Mouse (Mus musculus): ENCODE results near the gene Tmem52b. TPM values are rescaled to one million over a fixed set of nuclear protein-coding genes. Genes with fewer than 3 reads are reported as not detected.
A peak's percentile ranks its signal among the peaks of the same experiment; 100 is the strongest.

The Tmem52b gene
- polyA plus RNA-seq, 1 experiment from 2014 or later: not detected

DNA sequence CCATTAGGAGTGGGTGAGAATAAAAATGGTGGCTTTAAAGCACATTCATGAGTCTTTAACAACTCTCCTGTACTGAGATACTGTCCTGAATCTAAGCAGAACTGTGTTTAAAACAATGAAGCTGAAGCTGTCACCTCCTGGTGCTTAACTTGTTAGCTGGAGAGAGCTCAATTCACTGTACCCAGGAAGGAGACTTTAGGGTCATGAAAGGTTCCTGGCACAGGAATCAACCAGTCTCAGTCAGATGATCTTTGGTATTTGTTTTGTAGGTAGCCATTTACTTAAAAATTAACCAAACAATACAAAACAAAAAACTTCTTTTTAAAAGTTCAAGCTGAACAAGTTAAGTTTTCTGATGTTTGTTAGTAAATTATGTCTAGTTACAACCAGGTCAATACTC, 17.9 kb downstream of the Tmem52b start:
- no peak for DNase-seq (ENCODE audit: low spot score)

DNA sequence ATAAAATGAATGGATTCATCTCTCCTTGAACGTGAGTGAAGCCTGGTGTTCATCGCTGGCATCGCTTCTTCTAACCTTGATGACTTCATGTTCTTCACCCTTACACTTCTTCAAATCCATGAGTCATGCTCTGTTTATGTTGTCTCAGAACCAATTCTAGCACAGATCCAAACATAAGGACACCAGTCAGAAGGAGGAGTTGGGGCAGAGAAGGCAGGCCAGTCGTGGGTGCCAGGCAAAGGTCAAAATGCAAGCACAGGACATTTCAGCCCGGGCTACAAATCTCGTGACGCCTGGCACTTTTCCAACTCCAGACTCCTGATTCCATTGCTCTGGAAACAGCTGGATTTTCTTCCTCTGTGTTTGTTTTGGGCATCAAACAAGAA, 20.2 kb downstream of the Tmem52b start:
- DNase-seq (ENCODE audit: low spot score): no peak

DNA sequence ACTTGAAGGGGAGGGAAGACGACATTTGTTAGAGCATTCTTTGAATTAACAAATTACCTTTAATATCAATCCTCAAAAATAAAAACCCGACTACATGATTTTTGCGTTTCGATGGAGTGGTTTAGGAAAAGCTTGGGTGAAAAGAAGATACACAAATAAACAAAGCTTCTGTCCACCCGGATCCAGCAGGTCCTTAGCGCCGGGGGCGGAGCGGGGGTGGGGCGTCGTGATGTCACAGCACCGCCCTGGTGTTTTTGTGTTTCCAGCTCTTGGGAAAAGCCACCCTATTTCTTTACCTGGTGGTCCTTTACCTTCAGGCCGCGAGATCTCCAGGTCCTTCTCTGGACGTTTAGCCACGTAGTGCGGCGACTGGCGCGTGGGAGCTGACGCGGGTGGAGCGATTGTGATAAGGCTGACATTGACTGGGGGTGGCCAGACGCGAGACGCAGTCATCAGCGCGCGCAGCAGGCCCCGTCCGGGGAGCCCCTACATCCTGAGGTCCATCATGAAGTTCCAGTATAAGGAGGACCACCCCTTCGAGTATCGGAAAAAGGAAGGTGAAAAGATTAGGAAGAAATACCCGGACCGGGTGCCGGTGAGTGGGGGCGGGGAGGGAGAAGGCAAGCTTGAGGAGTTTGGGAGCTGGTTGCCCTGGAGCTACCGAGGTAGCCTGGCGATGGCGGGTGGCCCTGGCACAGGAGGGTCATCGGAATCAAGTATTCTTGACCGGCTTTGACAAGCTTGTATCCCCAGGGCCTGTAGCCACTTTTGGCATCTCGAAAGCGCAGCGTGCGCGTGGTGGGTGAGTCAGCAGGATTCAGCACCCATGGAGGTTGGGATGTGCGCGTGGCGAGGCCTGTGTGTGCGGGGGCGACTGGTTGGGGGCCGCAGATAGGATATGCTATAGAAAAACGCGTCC, 20.8 kb downstream of the Tmem52b start, which contains the start of gene Gabarapl1:
Gene Gabarapl1 (plus strand): TSS at position 219 of the 919 bp plus-strand sequence.
- peak; percentile 49 for DNase-seq (ENCODE audit: low spot score)

DNA sequence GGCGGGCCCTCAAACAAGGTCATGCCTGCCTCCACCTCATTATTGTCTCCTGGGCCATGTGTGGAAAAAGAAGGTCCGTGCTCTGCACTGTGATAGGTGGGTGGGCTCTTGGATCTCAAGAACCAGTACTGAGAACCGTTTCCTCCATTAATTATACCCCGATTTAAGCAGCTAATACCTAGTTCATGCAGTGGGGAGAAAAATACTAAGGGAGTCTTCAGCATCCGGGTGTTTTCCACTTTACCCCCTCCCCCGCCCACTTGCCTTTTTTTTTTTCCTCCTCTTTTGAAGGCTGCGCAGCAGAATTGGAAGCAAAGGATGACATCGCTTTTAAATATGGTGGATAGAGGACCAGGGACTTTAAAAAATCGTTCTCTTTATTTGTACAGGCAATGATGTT, 21.7 kb downstream of the Tmem52b start:
- peak; percentile 32 for DNase-seq (ENCODE audit: low spot score)

DNA sequence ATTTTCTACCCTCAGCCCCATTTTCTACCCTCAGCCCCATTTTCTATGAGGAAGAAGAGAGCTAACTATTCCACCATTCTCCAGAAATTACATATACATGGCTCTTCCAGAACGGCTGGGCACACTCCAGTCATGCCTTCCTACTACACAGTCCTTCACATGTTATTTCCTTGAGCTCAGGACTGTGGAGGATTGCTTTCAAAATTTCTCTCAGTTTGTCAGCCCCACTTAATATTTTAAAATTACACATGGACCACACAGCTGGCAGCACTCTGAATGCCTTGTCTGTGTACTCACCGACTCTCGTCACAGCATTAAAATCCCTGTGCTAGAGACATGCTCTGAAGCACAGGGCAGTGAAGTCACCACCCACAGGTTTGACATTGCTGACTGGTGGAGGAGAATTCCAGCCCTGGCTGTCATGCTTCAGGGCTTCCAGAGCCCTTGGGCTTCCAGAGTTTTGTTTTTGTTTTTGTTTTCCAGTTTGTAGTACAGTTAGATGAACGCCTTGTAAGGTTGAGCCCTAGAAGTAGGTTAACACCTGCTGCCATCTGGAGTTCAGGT, 22.4 kb downstream of the Tmem52b start:
- no peak for DNase-seq (ENCODE audit: low spot score)

DNA sequence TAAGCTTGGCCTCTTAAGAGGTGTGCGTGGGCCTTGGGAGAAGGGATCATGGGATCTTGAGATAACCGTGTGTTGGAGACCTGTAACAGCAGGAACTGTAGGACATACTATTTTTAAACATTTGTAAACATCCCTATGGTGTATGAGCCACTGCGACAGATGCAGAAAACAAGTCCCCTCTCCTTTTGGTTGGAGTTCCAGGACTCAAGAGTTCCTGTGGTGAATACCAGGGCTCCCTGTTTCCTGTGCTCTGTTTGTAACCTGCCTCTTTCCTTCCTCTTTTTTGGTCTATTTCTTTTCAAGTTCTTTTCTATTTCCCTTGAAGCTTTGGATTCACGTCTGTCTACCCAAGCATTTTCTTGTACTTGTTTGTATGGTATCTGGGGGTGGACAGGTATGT, 23.4 kb downstream of the Tmem52b start:
- DNase-seq (ENCODE audit: low spot score): no peak

DNA sequence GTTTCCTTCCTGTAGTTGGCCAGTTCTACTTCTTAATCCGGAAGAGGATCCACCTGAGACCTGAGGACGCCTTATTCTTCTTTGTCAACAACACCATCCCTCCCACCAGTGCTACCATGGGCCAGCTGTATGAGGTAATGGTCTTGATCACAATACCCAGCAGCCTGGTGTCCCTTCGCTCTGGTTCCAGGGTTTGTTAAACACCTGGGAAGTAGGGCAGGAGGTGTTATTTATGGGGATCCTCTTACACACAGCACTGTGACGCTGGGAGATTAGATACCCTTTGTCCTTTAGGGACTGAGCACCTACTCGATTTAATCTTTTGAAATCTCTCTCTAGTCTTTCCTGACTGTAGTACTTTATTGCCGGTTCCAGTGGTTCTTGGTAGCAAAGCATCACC, 26.2 kb downstream of the Tmem52b start:
- DNase-seq (ENCODE audit: low spot score): no peak

DNA sequence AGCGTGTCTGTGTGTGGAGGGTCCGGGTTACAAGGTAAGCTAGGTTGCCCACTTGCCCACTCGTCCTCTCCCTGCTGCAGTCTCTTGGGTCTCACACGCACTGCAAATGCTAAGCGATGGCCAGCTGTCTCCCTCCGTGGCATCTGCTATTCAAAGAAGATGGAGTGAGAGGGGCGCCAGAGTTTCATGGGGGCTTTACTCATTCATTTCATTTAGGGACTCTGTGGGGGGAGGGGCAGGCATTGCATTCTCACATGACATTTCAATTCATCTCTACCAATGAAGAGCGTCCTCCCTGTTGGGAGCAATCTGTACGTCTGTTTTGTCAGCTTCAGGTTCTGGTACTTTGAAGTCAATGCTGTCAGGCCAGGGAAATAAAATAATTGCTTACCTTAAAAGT, 29.6 kb downstream of the Tmem52b start:
- no peak for DNase-seq (ENCODE audit: low spot score)

DNA sequence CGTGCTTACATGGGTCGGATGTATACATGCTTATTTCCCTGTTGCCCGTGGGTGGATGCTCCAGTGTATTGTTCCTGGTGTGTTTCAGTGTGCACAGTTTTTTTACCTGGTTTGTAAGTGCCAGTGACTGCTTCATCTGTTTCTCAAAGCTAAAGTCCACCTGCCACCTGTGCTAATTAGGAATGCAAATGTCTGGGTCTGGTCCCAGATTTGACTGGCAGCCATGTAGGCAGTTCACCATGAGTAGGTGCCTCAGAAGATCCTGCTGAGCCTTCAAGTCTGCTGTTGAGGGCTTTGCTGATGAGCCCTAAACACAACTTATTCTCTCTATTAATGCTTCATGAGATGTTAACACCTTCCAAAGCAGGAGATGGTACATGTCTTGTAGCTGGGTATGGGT, 30.2 kb downstream of the Tmem52b start:
- DNase-seq (ENCODE audit: low spot score): no peak

DNA sequence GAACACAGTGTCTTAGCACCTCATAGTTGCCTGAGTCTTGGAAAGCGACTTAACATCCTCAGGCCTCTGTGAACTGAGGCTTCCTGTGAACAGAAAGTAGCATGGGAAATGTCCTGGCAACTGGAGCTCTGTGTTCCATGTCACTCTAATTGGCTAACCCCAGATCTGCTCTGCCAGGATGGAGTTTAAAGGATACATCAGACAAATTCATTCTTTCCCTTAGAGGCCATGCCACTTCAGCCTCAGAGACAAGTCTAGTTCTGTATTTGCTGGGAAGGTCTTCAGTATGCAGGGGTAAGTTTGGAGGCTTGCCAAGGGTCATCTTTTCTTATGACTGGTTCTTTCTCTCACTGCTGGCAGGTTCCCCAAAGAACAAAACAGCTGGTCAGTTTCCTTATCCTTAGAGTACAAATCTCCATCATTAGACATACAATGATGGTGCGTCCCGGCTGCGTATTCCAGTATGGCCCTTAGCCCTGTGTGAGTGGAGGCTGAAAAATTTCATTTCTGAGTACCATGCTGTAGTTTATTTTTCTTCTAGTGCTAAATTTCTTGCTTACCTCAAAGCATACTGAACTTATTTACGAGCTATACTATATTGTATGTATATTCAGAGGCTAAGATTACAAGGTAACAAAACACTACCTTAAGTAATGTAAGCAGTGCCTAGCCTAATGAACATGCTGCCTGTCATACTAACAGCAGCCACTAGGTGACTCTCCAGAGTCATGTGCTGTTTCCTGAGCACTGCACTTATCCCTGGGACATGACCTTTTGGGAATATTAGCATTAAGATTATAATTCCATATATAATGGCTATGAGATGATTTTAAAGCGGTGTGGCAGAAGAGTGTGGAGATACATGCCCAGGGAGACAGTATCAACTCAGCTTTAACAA, 31.6 kb downstream of the Tmem52b start:
- DNase-seq (ENCODE audit: low spot score): peak; percentile 50

DNA sequence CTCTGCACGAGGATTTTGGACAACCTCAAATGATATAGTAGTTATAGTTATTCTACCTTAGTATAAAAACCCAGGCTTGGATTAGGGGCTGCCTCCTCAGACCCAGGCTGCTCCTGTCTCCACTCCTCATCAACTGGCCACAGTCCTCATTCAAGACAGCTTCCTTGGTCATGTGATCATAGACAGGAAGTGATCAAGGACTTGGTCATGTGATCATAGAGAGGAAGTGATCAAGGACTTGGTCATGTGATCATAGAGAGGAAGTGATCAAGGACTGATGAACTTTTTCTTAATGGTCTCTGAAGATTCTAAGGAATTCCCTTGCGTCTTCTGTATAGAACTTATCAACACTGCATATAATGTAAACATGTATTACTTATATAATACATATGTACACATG, 34.9 kb downstream of the Tmem52b start:
- DNase-seq (ENCODE audit: low spot score): no peak

DNA sequence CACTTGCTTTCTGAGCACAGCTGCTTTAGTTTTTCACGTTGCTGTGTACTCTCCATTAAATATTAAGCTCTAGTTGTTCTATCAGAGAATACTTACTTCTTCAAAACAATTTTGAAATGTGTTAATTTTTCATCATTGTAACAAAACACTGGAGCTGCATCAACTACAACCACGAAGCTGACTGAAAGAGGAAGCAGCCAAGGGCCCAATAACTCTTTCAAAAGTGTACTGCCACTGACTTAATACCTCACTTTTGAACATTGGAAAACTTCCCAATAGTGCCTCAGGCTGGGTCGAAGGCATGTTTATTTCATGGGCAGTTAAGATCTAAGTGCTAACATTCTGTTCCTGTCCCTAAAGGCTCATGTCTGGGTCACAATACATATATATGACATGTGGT, 35.7 kb downstream of the Tmem52b start:
- DNase-seq (ENCODE audit: low spot score): no peak

DNA sequence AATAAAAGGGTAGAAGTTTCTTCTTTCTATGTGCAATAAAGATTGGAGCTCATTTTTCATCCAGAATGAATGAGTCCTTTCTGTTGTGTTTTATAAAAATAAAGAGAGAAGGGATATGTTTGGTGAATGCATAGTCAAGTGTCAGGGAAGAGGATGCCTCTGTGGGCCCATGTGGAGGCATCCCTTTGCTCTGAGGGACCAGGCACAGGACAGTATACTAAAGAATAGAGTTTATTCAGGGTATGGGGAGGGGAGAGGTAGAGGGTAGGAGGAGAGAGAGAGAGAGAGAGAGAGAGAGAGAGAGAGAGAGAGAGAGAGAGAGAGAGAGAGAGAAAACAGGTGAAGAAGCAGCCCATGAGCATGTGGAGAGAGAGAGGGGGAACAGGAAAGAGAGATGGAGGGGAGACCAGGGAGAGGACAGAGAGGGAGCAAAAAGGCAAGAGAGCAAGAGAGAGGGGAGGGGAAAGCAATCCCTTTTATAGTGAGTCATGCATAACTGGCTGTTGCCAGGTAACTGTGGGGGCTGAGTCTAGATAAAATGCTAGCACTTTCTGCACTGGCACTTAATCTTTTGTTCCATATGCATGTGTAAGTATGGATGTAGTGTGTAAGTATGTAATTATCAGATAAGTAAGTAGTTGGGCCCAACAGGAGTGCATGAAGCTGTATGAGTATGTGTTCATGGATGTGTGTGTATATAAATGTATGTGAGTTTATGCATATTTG, 45.1 kb downstream of the Tmem52b start:
- no peak for DNase-seq (ENCODE audit: low spot score)

DNA sequence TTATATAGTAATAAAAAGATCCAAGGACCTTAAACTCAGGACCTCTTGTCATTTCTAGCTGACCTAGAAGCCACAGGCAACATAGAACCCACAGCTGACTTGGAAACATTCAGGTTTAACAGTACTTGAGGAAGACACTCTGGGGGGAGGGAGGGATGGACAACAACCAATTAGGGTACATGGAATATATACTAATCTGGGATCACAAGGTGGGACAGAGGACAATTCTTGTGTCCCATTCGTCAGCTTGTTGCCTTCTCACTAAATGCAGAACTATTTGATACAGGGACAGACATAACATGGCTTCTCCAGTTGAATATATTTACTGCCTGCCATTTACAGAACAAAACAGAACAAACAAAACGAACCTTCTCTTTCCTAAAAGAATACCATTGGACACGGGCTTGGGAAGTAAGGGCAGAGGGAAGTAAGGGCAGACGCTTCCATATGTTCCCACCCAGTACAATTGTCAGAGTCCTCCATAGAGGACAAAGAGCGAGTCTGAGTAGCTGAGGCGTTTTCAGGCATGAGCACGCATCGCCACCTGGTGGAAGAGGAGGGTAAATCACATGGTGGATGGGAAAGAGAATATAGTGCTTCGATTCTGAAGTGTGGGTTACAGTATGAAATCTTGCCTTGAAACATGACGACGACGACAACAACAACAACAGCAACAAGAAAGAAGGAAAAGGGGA, 46.7 kb downstream of the Tmem52b start:
- DNase-seq (ENCODE audit: low spot score): peak; percentile 69

DNA sequence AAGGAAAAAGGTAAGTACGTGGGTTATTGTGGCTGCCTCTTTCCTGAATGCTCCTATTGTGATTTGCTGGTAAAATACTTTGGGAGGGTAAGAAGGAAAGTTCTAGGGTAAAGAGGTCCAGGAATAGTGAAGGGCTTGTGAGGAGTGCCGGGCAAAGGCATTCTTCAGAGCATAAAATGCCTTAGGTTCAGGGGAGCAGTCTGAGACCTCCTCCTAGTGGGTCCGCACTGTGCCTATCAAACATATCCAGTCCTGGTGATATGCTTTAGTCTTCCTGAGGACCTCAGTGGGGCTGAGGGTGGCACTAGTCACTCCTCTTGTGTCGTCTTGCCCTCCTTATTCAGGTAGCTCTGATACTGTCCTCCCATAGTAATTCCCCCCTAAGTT, 47.3 kb downstream of the Tmem52b start:
- DNase-seq (ENCODE audit: low spot score): no peak

DNA sequence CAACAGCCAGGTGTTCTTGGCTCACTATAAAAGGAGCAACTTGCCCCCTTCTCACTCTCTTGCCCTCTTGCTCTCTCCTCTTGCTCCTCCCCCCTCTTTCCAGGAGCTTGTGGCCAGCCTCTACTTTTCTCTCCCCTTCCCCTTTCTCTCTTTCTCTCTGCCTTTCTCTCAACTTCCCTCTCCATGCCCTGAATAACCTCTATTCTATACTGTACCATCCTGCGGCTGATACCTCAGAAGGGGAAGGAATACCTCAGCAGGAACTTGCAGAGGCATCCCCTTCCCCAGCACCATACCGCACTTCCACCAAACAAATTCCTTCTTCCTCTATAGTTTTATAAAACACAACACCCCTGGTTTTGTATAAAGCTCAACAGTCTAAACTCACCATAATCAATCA, 52.9 kb downstream of the Tmem52b start:
- DNase-seq (ENCODE audit: low spot score): no peak

Measured in thymus, postnatal 0 days (tissue).